Mouse (Mus musculus) thymus, adult 2 months (tissue): Measurements from ENCODE around the gene Mapk6. TPM values are rescaled to one million over a fixed set of nuclear protein-coding genes. Genes with fewer than 3 reads are reported as not detected.

Experiments
- DNase-seq: peaks from one replicate; pipeline ENCODE4 v3.0.0; 2021
- H3K27ac ChIP-seq: fragments of 200-500 bp; 2 replicates; pipeline ENCODE4 v1.5.1; 2012; ENCODE audit warnings: low read length, control low read depth; ENCODE audit not compliant: control insufficient read depth, insufficient read depth
- H3K27me3 ChIP-seq: fragments of 200-500 bp; 2 replicates; pipeline ENCODE4 v1.6.1; 2012; ENCODE audit warnings: mild to moderate bottlenecking, low read length, moderate library complexity, mixed read lengths; ENCODE audit not compliant: control insufficient read depth, insufficient read depth
- H3K36me3 ChIP-seq: fragments of 200-500 bp; 2 replicates; pipeline ENCODE4 v1.6.1; 2012; ENCODE audit warnings: mild to moderate bottlenecking, low read length, moderate library complexity; ENCODE audit not compliant: control insufficient read depth, insufficient read depth
- H3K4me1 ChIP-seq: fragments of 200-500 bp; replicated peaks from 2 replicates; pipeline ENCODE4 v1.6.1; 2012; ENCODE audit warnings: low read length; ENCODE audit not compliant: control insufficient read depth, insufficient read depth
- H3K4me3 ChIP-seq: fragments of 200-500 bp; 2 replicates; pipeline ENCODE4 v1.5.1; 2012; ENCODE audit warnings: mild to moderate bottlenecking, low read length, control low read depth, moderate library complexity; ENCODE audit not compliant: control insufficient read depth, insufficient read depth
- CTCF ChIP-seq: fragments of 200-500 bp; IDR thresholded peaks from 2 replicates; pipeline ENCODE4 v1.5.1; 2012; ENCODE audit warnings: mild to moderate bottlenecking, control low read depth, low read length, moderate library complexity, borderline replicate concordance; ENCODE audit not compliant: control insufficient read depth, poor library complexity, insufficient read depth; ENCODE audit errors: extremely low read depth
- POLR2A ChIP-seq: fragments of 200-500 bp; IDR thresholded peaks from 2 replicates; pipeline ENCODE4 v1.6.1; 2012; ENCODE audit warnings: mild to moderate bottlenecking, low read length, control low read depth, moderate library complexity; ENCODE audit not compliant: control insufficient read depth, poor library complexity, insufficient read depth; ENCODE audit errors: extremely low read depth
- WGBS: fragments of 180-500 bp; shearing (Covaris S2); methylation state at CpG from one replicate; pipeline ENCODE4 v1.1.7; 2018; 5-methylcytosine and 5-hydroxymethylcytosine counted together
- polyA plus RNA-seq: library from polyadenylated mRNA; depleted of rRNA; stranded (reverse); fragments of >200 nt; gene quantifications from 2 replicates; pipeline ENCODE4 v1.2.3, GENCODE M21; 2012

The Mapk6 gene
- polyA plus RNA-seq, 1 experiment, result 31.7 TPM

DNA sequence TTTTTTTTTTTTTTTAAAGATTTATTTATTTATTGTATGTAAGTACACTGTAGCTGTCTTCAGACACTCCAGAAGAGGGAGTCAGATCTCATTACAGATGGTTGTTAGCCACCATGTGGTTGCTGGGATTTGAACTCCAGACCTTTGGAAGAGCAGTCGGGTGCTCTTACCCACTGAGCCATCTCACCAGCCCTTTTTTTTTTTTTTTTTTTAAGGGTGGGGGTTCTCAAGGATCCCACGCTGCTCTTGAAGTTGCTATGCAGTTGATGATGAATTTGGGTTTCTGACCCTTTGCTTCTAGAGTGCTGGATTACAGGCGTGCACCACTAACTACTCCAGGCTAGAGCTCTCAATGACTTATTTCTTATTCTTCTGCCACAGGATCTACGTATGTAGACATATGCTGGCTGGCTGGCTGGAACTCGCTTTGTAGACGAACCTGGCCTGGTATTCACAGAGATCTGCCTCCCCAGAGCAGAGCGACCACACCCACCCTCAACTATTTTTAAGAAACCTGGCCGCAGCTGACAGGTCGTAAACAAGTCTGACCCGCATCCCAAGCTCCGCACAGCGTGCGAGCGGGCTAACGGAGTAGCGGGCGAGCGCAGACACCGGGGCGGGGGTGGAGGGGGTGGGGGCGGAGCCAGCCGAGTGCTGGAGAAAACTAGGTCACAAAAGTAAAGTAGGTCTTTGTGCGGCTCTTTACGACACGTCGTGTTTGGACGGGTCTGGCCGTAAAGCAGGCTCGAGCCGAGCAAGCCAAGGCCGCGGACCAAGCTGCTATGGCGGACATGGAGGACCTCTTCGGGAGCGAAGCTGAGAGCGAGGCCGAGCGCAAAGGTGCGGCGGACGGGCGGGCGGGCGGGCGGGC is 31.2 kb upstream of the Mapk6 start, which contains the start of gene Leo1:
TSS of gene Leo1 (plus strand) at position 729 of the 871 bp plus-strand sequence.
- H3K27me3 ChIP-seq, result no peaks in the 10 kb centered on the region
- WGBS, result under 1% methylated on average over 45 of the region's 45 CpGs
- peak; percentile 69 for TF ChIP-seq POLR2A
- no peak for TF ChIP-seq CTCF
- peaks cover 7% of the 10 kb centered on the region; the same call in 1 of the 2 replicates for H3K36me3 ChIP-seq
- peak within 1 kb of the TSS; percentile 99 for H3K4me3 ChIP-seq
- H3K27ac ChIP-seq, result peak within 1 kb of the TSS; percentile 97
- DNase-seq, result peak; percentile 83
- H3K4me1 ChIP-seq, result peaks cover 12% of the 10 kb centered on the region

DNA sequence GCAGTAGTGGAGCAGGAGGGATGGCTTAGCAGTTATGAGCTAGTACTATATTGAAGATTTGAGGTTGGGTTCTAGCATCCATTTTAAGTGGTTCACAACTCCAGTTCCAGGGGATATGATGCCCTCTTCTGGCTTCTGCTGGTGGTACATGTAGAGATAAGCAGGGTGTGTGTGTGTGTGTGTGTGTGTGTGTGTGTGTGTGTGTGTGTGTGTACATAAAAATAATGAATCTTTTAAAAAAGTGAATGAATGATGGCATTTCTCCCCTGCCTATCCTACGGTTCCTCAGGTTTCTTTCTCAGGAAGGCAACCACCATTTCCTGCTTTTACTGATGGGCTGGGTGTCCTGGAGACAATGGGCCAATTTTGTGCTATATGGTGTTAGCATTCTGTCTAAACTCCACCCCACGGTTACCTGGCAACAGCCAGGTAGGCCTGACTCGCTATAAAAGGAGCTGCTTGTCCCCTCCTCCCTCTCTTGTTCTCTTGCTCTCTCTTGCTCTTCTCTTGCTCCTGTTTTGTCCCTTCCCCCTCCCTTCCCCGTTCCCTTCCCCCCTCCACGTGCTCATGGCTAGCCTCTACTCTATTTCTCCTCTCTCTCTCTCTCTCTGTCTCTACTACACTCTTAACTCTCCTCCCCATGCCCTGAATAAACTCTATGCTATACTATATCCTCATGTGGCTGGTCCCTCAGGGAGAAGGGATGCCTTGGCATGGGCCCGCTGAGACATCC is 28.0 kb upstream of the Mapk6 start:
- no peak overlapping the region for H3K4me3 ChIP-seq
- TF ChIP-seq CTCF (no peak), POLR2A (no peak)
- H3K4me1 ChIP-seq, result peaks cover 29% of the 10 kb centered on the region
- DNase-seq, result peak; percentile 72
- no peaks in the 10 kb centered on the region for H3K36me3 ChIP-seq
- WGBS, result 55% methylated on average over 6 of the region's 6 CpGs
- H3K27me3 ChIP-seq, result no peaks in the 10 kb centered on the region
- no peak overlapping the region for H3K27ac ChIP-seq

DNA sequence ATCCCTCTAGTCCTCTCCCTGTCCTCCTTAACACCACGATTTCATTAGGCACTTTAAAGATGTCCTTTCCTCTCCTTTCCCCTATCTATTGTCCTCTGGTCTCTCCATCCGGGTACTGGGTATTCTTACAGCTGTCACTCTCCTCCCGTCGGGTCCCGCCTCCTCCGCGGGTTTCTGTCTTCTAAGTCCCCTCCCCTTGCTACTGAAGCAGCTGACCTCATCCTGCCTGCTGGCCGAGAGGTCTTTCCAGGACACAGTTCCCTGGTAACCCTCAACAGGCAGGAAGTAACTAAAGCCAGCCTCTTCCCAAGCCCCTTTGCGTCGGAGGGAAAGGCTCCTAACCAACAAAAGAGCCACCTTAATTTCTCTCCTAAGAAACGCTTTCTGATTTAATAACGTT is 26.1 kb upstream of the Mapk6 start:
- 3% methylated on average over 12 of the region's 12 CpGs for WGBS
- Histone ChIP-seq H3K36me3 (no peaks in the 10 kb centered on the region), H3K27me3 (no peaks in the 10 kb centered on the region), H3K4me1 (peaks cover 25% of the 10 kb centered on the region), H3K4me3 (0 out of 2 replicates have a peak overlapping the region, but pooled peaks have one; percentile 1), H3K27ac (no peak overlapping the region)
- TF ChIP-seq POLR2A (no peak), CTCF (no peak)
- peak; percentile 55 for DNase-seq

DNA sequence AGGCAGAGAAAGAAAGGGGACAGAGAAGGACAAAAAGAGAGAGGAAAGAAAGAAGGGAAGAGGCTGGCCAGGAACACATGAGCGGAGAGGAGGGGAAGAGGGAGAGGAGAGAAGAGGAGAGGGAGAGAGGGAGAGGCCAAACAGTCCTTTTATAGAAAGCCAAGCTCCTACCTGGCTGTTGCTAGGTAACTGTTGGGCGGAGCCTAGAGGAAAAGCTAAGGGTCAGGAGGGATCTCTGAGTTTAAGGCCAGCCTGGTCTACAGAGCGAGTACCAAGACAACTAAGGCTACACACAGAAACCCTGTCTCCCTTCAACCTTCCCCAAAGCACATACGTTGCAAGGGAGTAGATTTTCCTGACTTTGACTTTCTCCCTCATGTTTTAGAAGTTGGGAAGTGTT is 25.5 kb upstream of the Mapk6 start:
- Histone ChIP-seq H3K4me1 (peaks cover 25% of the 10 kb centered on the region), H3K36me3 (no peaks in the 10 kb centered on the region), H3K27ac (no peak overlapping the region), H3K27me3 (no peaks in the 10 kb centered on the region), H3K4me3 (no peak overlapping the region)
- no peak for DNase-seq
- WGBS, result 94% methylated on average over 4 of the region's 4 CpGs
- TF ChIP-seq POLR2A (no peak), CTCF (no peak)

DNA sequence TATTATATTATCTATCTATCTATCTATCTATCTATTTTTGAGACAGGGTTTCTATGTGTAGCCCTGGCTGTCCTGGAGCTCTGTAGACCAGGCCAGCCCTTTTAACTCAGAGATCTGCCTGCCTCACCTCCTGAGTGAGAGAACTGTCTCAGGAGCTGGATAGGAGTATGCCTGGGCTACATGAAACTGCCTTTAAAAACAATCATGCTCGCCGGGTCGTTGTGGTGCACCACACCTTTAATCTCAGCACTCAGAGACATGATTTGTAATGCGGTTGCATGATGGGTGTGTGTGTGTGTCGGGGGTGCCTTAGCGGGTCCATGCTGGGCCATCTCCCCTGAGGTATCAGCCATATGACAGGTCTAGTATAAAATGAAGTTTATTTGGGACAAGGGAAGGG is 25.1 kb upstream of the Mapk6 start:
- no peaks in the 10 kb centered on the region for H3K27me3 ChIP-seq
- no peaks in the 10 kb centered on the region for H3K36me3 ChIP-seq
- 53% methylated on average over 6 of the region's 6 CpGs for WGBS
- peak overlapping the region; percentile 23; the same call in 1 of the 2 replicates for H3K27ac ChIP-seq
- TF ChIP-seq POLR2A (no peak), CTCF (no peak)
- H3K4me3 ChIP-seq, result no peak overlapping the region
- peaks cover 25% of the 10 kb centered on the region for H3K4me1 ChIP-seq
- no peak for DNase-seq

DNA sequence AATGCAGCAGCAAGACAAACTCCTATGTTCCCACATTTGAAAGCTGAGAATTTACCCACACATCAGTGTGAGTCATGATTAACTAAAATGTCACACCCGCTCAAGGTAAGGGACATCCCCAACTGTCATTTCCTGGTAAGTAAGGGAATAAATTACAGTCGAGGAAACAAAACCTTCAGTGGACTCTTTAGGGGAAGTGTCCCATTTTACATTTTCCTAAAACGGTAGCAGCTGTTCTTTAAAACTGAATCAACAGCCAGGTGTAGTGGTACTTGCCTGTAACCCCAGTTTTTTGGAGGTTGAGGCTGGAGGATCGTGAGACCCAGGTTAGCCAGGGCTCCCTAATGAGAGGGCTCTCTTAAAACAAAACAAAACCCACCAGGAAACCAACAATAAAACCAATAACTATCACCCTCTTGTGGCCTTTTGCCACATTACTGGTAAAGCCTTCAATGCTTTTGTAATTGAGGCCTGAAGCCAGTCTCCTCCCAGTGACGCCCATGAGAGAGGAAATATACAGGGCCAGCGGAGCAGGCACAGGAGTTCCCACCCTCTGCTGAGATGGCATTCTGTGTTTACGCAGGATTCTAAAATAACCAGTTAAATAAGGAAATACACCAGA is 24.5 kb upstream of the Mapk6 start:
- WGBS, result 10% methylated on average over 7 of the region's 7 CpGs
- Histone ChIP-seq H3K27me3 (no peaks in the 10 kb centered on the region), H3K36me3 (no peaks in the 10 kb centered on the region), H3K27ac (peak overlapping the region; percentile 35), H3K4me1 (peaks cover 25% of the 10 kb centered on the region), H3K4me3 (no peak overlapping the region)
- DNase-seq, result peak; percentile 64
- TF ChIP-seq POLR2A (no peak), CTCF (no peak)
